Mouse (Mus musculus): Measurements from ENCODE around the gene Zbed4. TPM values are rescaled to one million over a fixed set of nuclear protein-coding genes. Genes with fewer than 3 reads are reported as not detected.
"Not testable (repeated sequence)": the region's sequence is repeated elsewhere in the genome, so short reads cannot be mapped to it uniquely, and the experiment has no call there.

Zbed4 gene
- total RNA-seq, 2 experiments from 2014 or later: 10.9 to 12.6 TPM

GRCm38 (mm10) chr15:88733834-88734571 is 17.5 kb upstream of the Zbed4 start, which contains the start of gene Brd1:
Brd1 (minus strand) TSS chr15:88734233.
- peak; percentile 87 to 88 for DNase-seq
- intact Hi-C loops (cut with DNase I): loop anchor here (2.0 kb wide), 1 partner anchor 15 kb away; no protein-coding TSS in a partner anchor

- intact Hi-C loops (cut with DNase I): no loop called here
- no peak for DNase-seq
These were observed 15.3 kb upstream of the Zbed4 start for GRCm38 (mm10) chr15:88736166-88736565.

DNA sequence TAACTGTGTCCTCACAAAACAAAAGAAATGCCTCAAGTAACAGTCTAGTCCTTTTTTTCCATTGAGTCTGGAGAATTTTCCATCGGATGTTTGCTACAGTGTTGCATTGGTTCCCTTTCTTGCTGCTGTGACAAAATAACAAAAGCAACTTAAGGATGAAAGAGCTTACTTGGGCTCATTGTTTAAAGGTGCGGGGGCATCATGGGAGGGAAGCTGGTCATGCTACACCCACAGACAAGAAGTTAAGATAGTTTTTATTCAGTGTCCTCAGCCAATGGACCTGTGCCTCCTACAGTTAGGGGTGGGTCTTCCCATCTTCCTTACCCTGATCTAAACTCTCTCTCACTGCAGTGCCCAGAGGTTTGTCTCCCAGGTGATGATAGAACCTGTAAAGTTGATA is 13.0 kb upstream of the Zbed4 start:
- intact Hi-C loops (cut with DNase I): no loop called here
- no peak for DNase-seq

DNA sequence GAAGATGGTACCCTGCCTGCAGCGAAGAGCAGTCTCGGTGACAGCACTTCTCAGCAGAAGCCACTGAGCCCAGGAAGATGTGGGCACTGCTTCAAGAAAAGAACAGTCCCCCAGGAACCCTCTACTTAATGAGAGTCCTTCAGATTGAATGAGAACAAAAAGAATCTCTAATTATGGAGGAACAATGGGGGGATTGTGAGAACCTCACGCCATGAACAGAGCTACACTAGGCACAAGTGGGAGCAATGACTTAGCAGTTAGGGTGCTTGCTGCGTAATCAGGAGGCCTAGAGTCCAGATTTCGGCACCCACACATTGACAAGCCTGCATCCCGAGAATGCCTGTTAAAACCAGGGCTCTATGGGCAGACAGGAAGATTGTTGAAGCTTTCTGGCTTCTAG is 10.1 kb upstream of the Zbed4 start:
- DNase-seq: no peak
- intact Hi-C loops (cut with DNase I): no loop called here

- not testable (repeated sequence) for DNase-seq
These were observed 8.1 kb upstream of the Zbed4 start for GRCm38 (mm10) chr15:88743371-88743770.

DNA sequence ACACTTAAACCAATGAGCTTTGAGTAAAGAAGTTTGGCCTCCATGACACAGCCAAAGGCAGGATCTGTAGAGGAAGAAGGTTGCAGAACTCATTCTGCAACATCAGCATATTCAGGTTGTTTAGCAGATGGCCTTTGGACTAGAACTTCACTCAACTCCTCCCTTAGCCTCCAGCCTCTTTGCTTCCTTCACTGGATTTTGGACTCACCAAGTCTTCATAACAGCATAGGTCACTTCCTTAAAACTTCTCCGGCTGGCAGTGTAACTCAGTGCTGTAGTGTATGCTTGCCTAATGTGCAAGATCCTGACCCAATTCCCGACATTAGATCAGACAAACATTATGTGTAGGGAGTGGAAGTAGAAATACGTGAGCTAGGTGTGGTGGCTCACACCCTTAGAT is 6.1 kb upstream of the Zbed4 start:
- intact Hi-C loops (cut with DNase I): no loop called here

More at GRCm38 (mm10) chr15:88743371-88743770, 8.1 kb upstream of the Zbed4 start:
- intact Hi-C loops (cut with DNase I): not testable (repeated sequence)

GRCm38 (mm10) chr15:88745926-88746325 is 5.5 kb upstream of the Zbed4 start:
- DNase-seq: no peak
- intact Hi-C loops (cut with DNase I): no loop called here

More for the DNA sequence above, 6.1 kb upstream of the Zbed4 start:
- DNase-seq: no peak

DNA sequence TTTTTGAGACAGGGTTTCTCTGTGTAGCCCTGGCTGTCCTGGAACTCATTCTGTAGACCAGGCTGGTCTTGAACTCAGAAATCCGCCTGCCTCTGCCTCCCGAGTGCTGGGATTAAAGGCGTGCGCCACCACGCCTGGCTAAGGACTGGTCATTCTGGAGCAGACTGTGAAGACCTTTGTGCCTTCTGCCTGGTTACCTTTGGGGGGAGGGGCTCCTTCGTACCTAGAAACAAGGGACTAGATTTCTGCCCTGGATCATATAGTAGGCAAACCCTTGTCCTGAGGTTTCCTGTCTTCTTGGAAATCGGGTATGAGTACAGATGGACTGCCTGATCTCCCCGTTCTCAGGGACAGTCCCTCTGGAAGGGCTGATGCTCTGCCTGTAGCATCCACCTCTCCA is 1.8 kb upstream of the Zbed4 start:
- intact Hi-C loops (cut with DNase I): loop anchor here (2.0 to 5.0 kb wide), 2 partner anchors 15 to 68 kb away; partner anchors contain the start of genes Alg12, Brd1 and Creld2

DNA sequence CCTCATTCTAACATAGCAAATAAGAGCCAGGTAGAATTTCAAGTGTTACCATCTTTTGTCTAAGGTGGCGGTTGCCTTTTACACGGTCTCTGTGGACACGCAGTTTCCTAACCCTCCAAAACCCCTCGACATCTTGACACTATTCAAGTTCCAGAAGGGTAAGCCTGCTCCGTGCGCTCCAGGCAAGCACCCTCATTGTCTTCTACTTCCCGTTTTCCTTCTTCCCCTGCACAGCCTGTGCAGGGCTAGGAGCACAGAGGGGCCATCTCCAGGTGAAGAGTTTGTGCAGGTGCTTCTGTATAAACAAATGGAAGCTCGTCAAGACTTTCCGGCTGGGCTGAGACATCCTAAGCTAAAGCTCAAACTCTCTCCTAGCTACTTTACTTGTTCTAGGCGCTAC is 1.4 kb upstream of the Zbed4 start:
- no peak for DNase-seq
- intact Hi-C loops (cut with DNase I): loop anchor here (5.0 kb wide), 1 partner anchor 67 kb away; the partner anchor contains the start of genes Alg12 and Creld2

More for the DNA sequence above, 1.8 kb upstream of the Zbed4 start:
- DNase-seq: not testable (repeated sequence)

DNA sequence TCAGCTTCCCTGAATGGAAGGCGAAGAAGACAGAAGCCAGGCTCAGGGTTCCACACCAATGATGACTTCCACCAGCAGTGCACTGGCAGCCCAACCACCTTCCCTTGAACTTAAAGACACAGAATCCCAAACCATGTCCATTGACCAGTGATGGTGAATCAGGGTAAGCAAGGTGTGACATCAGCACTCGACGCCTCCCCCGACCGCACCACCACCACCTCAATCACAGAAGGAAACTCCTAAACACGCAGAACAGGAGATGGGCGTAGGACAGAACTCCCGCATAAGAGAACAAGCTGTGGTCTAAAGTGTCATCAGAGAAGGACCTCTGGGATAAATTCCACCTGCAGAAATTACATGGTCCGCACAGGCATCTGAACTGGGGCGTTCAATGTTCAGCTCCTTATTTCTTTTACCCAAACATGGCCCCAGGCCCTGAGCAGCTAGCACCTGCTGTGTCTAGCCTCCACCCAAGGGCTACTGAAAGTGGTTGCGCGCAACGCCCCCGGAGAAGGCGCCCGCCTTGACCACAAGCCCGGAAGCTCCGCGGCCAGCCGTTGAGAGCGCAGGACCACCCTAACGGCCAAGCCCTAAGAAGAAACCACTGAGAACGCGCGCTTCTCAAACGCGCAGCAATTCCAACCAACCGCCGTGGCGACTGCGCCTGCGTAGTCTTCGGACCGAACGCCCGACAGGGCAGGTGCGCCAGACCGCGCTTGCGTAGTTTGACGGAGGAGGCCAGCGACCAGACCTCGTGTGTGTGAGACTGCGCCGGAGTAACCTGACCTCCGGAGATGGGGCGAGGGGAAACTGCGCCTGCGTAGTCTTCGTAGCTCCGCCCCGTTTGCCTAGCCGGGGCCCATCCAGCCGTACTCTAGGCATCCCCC is 540 bp upstream of the Zbed4 start:
- peak; percentile 98 to 99 for DNase-seq
- intact Hi-C loops (cut with DNase I): loop anchor here (5.0 kb wide), 1 partner anchor 66 kb away; the partner anchor contains the start of genes Alg12 and Creld2

GRCm38 (mm10) chr15:88752403-88752733 is 908 bp downstream of the Zbed4 start:
- intact Hi-C loops (cut with DNase I): loop anchor here (5.0 kb wide), 1 partner anchor 65 kb away; the partner anchor contains the start of genes Alg12 and Creld2

GRCm38 (mm10) chr15:88754896-88755295 is 3.4 kb downstream of the Zbed4 start:
- intact Hi-C loops (cut with DNase I): loop anchor here (5.0 kb wide), 1 partner anchor 62 kb away; the partner anchor contains the start of genes Alg12 and Creld2
- no peak for DNase-seq

More at GRCm38 (mm10) chr15:88752403-88752733, 908 bp downstream of the Zbed4 start:
- no peak for DNase-seq

GRCm38 (mm10) chr15:88755761-88756160 is 4.3 kb downstream of the Zbed4 start:
- intact Hi-C loops (cut with DNase I): no loop called here
- no peak for DNase-seq

GRCm38 (mm10) chr15:88758061-88758460 is 6.6 kb downstream of the Zbed4 start:
- intact Hi-C loops (cut with DNase I): no loop called here
- DNase-seq: peak; percentile 14 to 24

GRCm38 (mm10) chr15:88761551-88761950 is 10.1 kb downstream of the Zbed4 start:
- intact Hi-C loops (cut with DNase I): no loop called here
- DNase-seq: no peak

DNA sequence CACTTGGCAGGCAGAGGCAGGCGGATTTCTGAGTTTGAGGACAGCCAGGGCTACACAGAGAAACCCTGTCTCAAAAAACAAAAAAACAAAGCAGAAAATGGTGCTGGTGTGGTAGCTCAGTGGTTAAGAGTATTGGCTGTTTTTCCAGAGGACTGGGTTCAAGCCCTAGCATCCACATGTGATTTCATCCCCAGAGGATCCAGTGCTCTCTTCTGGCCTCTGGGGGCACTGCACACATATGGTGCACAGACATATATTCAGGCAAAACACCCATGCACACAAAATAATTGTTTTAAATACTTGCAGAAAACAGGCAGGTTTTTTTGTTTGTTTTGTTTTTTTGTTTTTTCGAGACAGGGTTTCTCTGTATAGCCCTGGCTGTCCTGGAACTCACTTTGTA is 14.7 kb downstream of the Zbed4 start:
- intact Hi-C loops (cut with DNase I); DNase-seq: not testable (repeated sequence)

- intact Hi-C loops (cut with DNase I): no loop called here
- no peak for DNase-seq
These were observed 17.1 kb downstream of the Zbed4 start for GRCm38 (mm10) chr15:88768537-88768936.

DNA sequence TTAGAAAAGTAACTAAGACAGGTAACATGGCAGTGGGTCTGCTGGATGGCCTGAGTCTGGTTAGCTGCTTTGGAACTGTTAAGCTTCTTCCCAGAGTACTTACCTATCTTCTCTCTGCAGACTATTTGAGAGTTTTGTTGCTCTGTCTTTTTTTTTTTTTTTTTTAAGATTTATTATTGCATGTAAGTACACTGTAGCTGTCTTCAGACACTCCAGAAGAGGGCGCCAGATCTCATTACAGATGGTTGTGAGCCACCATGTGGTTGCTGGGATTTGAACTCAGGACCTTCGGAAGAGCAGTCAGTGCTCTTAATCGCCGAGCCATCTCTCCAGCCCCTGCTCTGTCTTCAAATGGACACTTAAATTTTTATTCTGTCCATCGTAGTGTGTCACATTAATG is 23.2 kb downstream of the Zbed4 start:
- DNase-seq; intact Hi-C loops (cut with DNase I): not testable (repeated sequence)

DNA sequence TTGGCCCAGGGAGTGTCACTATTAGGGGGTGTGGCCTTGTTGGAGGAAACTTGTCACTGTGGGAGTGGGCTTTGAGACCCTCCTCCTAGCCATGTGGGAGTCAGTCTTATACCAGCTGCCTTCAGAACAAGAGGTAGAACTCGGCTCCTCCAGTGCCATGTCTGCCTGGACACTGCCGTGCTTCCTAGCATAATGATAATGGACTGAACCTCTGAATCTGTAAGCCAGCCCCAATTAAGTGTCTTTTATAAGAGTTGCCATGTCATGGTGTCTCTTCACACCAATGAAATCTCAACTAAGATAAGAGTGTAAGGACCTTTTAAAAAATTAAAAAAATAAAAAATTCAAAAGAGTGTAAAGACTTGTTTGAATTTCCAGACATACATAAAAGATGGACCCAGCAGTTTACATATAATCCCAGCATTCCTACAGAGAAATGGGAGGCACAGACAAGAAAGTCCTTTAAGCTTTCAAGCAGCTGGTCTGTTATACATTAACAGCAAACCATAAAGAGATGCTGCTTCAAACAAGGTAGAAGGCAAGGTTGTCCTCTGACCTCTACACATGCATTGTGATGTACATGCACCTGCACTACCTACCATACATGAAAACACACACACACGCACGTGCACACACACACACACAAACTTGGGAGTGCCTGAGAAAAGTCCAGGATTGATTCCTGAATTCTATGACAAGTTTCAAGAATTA is 40.8 kb downstream of the Zbed4 start:
- no peak for DNase-seq
- intact Hi-C loops (cut with DNase I): no loop called here

GRCm38 (mm10) chr15:88794729-88795128 is 43.3 kb downstream of the Zbed4 start:
- DNase-seq; intact Hi-C loops (cut with DNase I): not testable (repeated sequence)
